Mouse (Mus musculus) lung, embryonic 15.5 days (tissue): ENCODE results near the gene Slc22a23. TPM values are rescaled to one million over a fixed set of nuclear protein-coding genes. Genes with fewer than 3 reads are reported as not detected.

Experiments
- ATAC-seq: fragments of 200-750 bp; cut with Nextera tagmentation; 2 replicates; pipeline ENCODE4 v1.8.0; 2017; ENCODE audit warnings: moderate number of reproducible peaks, borderline replicate concordance; ENCODE audit not compliant: low FRiP score, low TSS enrichment; ENCODE audit errors: extremely low read depth
- H3K27ac ChIP-seq: fragments of 300-500 bp; sonication (generic); 2 replicates; pipeline ENCODE4 v1.5.1; 2015; ENCODE audit warnings: moderate library complexity, mild to moderate bottlenecking, inconsistent platforms
- H3K27me3 ChIP-seq: fragments of 300-500 bp; sonication (generic); 2 replicates; pipeline ENCODE4 v1.6.1; 2015; ENCODE audit warnings: inconsistent platforms
- H3K36me3 ChIP-seq: fragments of 300-500 bp; sonication (generic); 2 replicates; pipeline ENCODE4 v1.6.1; 2015; ENCODE audit warnings: inconsistent platforms
- H3K4me1 ChIP-seq: fragments of 300-500 bp; sonication (generic); 2 replicates; pipeline ENCODE4 v1.6.1; 2015; ENCODE audit warnings: inconsistent platforms
- H3K4me2 ChIP-seq: fragments of 300-500 bp; sonication (generic); 2 replicates; pipeline ENCODE4 v1.6.1; 2015; ENCODE audit warnings: inconsistent platforms, mild to moderate bottlenecking, moderate library complexity
- H3K4me3 ChIP-seq: fragments of 300-500 bp; sonication (generic); 2 replicates; pipeline ENCODE4 v1.5.1; 2015; ENCODE audit warnings: mild to moderate bottlenecking, inconsistent platforms
- H3K9ac ChIP-seq: fragments of 300-500 bp; sonication (generic); 2 replicates; pipeline ENCODE4 v1.6.1; 2015; ENCODE audit warnings: inconsistent platforms
- H3K9me3 ChIP-seq: fragments of 300-500 bp; sonication (generic); 2 replicates; pipeline ENCODE4 v1.6.1; 2016; ENCODE audit warnings: inconsistent platforms
- WGBS: fragments of 180-500 bp; shearing (Covaris S2); methylation state at CpG from one replicate; pipeline ENCODE4 v1.1.7; 2015; 5-methylcytosine and 5-hydroxymethylcytosine counted together
- polyA plus RNA-seq: library from polyadenylated mRNA; unstranded; fragments of >200 nt; fragmentation: Nextera tagmentation; extraction: Ambion mirVana; gene quantifications from 2 replicates; pipeline ENCODE4 v1.2.1, GENCODE M21; 2015

The Slc22a23 gene
- polyA plus RNA-seq, 1 experiment from 2014 or later = 4.1 TPM

DNA sequence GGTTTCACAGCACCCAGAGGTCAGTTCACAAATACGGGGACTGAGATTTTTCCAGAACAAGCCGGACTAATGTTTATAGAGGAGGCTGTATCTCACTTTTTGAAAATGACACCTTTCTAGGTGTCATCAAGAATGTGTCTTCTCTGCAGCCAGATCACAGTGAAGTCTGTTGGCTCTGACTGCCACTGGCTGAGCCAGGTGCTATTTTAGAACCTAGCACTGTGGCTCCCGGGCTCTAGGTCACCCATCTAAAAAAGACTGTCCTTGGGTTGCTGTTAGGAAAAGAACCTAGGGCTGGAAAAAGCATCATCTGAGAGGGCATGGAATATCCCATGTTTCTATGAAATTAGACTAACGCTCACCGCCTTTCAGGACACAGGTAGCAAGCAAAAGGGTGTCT lies 10.7 kb upstream of the Slc22a23 start:
- Histone ChIP-seq H3K4me1 (no peaks in the 10 kb centered on the region), H3K36me3 (no peaks in the 10 kb centered on the region), H3K9ac (no peak overlapping the region), H3K27me3 (no peaks in the 10 kb centered on the region), H3K4me3 (no peak overlapping the region), H3K4me2 (no peak overlapping the region), H3K9me3 (no peaks in the 10 kb centered on the region), H3K27ac (no peak overlapping the region)
- 80% methylated on average over 5 of the region's 5 CpGs for WGBS
- no peak for ATAC-seq

DNA sequence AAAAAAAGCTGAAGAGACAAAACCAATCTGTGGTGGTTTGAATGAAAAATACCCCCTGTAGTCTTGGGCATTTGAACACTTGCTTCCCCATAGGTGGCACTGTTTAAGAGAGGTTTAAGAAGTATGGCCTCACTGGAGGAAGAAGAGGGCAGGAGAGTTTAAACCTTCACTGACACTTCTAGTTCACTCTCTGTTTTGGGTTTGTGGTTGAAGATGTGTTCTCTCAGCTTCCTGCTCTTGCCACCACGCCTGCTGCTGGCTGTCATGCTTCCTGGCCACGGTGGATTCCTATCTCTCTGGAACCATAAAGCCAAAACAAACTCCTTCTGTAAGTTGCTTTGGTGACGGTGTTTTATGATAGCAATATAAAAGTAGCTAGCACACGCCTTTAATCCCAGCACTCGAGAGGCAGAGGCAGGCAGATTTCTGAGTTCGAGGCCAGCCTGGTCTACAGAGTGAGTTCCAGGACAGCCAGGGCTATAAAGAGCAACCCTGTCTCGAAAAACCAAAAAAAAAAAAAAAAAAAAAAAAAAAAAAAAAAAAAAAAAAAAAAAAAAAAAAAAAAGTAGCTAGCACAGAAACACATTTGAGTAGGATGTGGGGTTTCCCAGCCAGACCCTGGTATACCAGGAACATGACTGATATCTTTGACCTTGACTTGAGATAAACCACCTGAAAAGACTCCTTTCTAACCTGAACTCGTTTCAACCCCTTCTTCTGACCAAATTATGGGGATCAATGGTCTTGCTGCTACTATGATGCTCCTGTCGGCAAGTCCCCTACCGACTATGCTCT lies 10.0 kb upstream of the Slc22a23 start:
- Histone ChIP-seq H3K4me3 (no peak overlapping the region), H3K36me3 (no peaks in the 10 kb centered on the region), H3K27ac (no peak overlapping the region), H3K27me3 (no peaks in the 10 kb centered on the region), H3K9ac (no peak overlapping the region), H3K9me3 (no peaks in the 10 kb centered on the region), H3K4me1 (no peaks in the 10 kb centered on the region), H3K4me2 (no peak overlapping the region)
- 78% methylated on average over 10 of the region's 10 CpGs for WGBS
- no peak for ATAC-seq

DNA sequence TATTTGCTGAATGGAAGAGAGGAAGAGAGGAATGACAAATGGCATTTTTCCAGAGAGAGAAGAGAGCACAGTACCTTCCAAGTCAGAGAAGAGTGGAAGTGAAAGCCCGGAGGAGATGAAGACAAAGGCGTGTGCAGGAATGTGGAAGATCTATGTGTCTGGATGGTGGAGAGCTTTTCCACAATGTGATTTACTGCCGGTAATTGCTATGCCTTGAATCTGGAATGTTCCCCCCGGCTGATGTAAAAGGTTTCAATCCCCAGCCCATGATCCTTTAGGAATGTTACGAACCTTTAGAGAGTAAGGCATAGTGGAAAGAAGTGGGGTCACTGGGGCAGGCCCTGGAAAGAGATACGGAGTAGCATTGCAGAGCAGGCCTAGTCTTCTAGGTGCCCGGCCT lies 8.3 kb upstream of the Slc22a23 start:
- no peak overlapping the region for H3K27ac ChIP-seq
- 78% methylated on average over 7 of the region's 7 CpGs for WGBS
- H3K9me3 ChIP-seq = no peaks in the 10 kb centered on the region
- H3K4me2 ChIP-seq = no peak overlapping the region
- no peak for ATAC-seq
- no peaks in the 10 kb centered on the region for H3K36me3 ChIP-seq
- no peak overlapping the region for H3K9ac ChIP-seq
- H3K4me3 ChIP-seq = no peak overlapping the region
- H3K27me3 ChIP-seq = no peaks in the 10 kb centered on the region
- H3K4me1 ChIP-seq = peaks cover 3% of the 10 kb centered on the region; the same call in 1 of the 2 replicates

DNA sequence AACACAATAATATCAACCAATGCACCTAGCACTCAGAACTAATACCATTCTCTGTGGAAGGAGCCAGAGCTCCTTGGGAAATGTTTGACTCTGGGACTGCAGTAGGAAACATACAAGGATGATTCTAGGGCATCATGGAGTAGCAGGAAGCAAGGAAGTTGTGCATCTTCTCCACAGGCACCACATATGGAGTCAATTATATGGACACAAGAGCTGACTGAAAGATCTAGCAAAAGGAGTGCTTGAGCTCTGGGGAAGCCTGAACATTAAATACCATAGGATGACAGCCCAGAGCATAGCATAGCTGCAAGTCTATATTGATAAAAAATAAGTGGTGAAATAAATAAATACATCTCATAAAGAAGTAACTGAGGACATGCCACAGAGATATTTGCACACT lies 6.5 kb upstream of the Slc22a23 start:
- Histone ChIP-seq H3K4me3 (no peak overlapping the region), H3K4me2 (no peak overlapping the region), H3K4me1 (peaks cover 11% of the 10 kb centered on the region), H3K9ac (no peak overlapping the region), H3K27me3 (no peaks in the 10 kb centered on the region; the same call in 1 of the 2 replicates), H3K9me3 (no peaks in the 10 kb centered on the region), H3K27ac (no peak overlapping the region), H3K36me3 (no peaks in the 10 kb centered on the region)
- no peak for ATAC-seq

DNA sequence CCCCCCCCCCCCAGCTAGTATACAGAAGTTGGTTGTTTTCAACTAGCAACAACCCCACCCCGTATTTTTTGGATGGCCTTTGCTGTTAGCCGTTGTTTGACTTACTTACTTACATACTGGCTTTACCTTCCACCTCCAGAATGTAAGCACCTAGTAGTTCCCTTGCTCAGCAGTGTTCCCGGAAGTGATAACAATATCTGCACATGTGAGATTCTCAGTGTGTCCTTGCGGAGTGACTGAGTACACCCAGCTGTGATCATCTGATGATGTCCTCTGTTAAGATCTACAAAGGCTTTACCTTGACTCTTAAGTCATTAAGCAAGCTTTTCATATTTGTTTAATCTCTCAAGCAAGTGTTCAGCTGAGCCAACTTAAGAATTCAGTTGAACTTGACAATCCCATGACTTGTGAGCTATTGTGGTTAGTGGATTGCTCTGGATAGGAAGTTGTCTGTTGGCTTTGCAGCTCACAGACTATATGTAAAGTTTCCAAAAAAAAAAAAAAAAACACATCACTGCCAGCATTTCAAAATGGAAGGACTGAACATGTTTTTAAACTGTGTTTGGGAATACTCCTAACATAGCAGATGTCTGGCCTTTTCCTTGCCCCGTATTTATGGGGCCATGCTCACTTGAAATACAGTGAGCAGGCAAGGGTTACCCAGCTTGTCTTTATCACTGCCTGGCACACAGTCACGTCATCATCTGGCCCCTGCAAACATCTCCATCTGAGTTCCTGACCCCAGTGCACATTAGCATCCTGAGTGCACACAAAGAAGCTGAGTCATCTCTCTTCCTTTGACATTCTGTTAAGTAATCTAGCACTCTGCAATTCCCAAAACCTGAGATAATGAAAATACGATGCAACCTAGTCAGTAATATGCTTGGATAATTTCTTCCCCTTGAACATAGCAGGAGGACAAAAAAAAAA lies 3.2 kb upstream of the Slc22a23 start:
- H3K9ac ChIP-seq = no peak overlapping the region
- no peak overlapping the region for H3K4me2 ChIP-seq
- no peak for ATAC-seq
- peaks cover 7% of the 10 kb centered on the region for H3K27me3 ChIP-seq
- H3K9me3 ChIP-seq = no peaks in the 10 kb centered on the region
- WGBS = 22% methylated on average over 7 of the region's 7 CpGs
- H3K36me3 ChIP-seq = no peaks in the 10 kb centered on the region
- no peak overlapping the region for H3K4me3 ChIP-seq
- no peak overlapping the region for H3K27ac ChIP-seq
- H3K4me1 ChIP-seq = peaks cover 30% of the 10 kb centered on the region

DNA sequence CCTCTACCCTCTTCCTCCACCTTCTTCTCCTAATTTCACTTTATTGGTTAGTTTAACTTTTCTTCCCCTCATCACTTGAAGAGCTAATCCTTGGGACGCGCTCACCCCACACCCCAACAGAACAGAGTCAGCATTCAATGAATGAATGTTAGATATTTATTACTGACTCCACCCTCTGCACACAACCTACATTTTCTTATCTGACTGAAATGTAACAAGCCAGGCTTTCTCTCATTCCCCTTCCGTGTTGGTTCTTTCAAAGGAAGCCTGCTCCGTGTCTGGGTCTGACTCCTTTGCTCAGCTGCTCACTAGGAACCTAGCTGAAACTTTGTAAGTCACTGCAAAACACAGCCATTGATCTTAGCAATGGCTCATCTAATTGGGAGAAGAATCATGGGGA lies 1.8 kb upstream of the Slc22a23 start:
- peaks cover 35% of the 10 kb centered on the region for H3K4me1 ChIP-seq
- no peak overlapping the region for H3K27ac ChIP-seq
- no peak for ATAC-seq
- H3K27me3 ChIP-seq = peaks cover 16% of the 10 kb centered on the region
- H3K9ac ChIP-seq = no peak overlapping the region
- no peak overlapping the region for H3K4me3 ChIP-seq
- H3K4me2 ChIP-seq = no peak overlapping the region
- no peaks in the 10 kb centered on the region for H3K36me3 ChIP-seq
- WGBS = 55% methylated on average over 4 of the region's 4 CpGs
- no peaks in the 10 kb centered on the region for H3K9me3 ChIP-seq

DNA sequence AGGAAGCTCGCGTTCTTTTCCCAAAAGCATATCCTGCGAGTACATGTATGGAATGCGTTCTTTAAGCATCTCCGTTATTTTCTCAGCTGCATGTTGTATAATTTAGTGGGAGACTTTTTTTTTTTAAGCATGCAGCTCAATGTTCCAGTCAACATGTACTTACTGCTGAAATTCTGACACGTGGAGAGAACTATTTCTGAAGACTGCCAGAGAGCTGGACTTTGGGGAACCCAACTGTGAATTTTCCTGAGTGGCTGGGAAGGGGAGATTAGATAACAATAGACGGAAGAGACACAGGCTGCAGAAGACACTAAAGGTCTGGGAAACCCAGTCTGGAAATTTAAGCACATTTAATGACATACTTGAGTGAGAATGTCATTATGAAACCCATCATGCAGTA lies 1.3 kb upstream of the Slc22a23 start:
- Histone ChIP-seq H3K27ac (no peak overlapping the region), H3K4me3 (no peak overlapping the region)
- WGBS = 38% methylated on average over 7 of the region's 7 CpGs

DNA sequence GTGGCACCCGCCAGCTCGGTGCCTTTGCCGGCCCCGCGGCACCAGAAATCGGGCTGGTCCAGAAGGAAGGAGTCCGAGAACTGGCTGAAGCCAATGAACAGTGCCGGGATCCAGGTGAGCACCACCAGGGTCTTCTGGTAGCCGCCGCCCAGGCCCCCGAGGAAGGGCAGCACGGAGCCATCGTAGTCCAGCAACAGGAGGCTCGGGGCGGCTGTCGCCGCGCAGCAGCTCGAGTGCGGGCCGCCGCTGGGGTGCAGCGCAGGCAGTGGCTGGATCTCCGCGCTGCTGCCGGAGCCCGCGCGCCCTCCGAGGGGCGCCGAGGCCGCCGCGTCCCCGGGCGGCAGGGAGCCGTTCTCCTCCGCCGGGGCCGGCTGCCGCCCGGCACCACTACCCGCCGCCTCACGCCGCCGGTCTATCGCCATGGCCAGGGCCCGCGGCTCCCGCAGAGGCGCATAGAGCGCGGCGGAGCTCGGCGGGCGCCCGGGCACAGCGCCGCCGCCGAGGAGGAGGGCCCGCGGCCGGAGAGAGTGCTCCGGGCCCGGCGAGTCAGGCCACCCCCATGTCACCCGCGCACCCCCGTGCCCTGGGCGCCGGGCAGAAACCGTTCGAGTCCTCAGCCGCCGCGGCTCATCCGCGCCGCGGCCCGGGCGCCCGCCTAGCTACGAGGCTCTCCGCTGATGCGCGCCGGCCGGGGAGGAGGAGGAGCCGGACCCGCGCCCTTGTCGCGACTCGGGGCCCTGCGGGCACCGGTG lies 430 bp downstream of the Slc22a23 start:
- no peaks in the 10 kb centered on the region for H3K36me3 ChIP-seq
- peak overlapping the region; percentile 56 for H3K9ac ChIP-seq
- peak overlapping the region; percentile 84 for H3K4me2 ChIP-seq
- peaks cover 39% of the 10 kb centered on the region for H3K4me1 ChIP-seq
- peak overlapping the region; percentile 76 for H3K27ac ChIP-seq
- WGBS = under 1% methylated on average over 46 of the region's 101 CpGs
- H3K4me3 ChIP-seq = peak overlapping the region; percentile 72
- ATAC-seq = peak; percentile 69
- H3K27me3 ChIP-seq = peaks cover 16% of the 10 kb centered on the region
- no peaks in the 10 kb centered on the region for H3K9me3 ChIP-seq

More for the DNA sequence above, 1.3 kb upstream of the Slc22a23 start:
- H3K4me1 ChIP-seq = peaks cover 39% of the 10 kb centered on the region
- peak overlapping the region; percentile 84; the same call in 1 of the 2 replicates for H3K4me2 ChIP-seq
- no peaks in the 10 kb centered on the region for H3K9me3 ChIP-seq
- H3K36me3 ChIP-seq = no peaks in the 10 kb centered on the region
- no peak overlapping the region for H3K9ac ChIP-seq
- ATAC-seq = no peak
- peaks cover 16% of the 10 kb centered on the region for H3K27me3 ChIP-seq

DNA sequence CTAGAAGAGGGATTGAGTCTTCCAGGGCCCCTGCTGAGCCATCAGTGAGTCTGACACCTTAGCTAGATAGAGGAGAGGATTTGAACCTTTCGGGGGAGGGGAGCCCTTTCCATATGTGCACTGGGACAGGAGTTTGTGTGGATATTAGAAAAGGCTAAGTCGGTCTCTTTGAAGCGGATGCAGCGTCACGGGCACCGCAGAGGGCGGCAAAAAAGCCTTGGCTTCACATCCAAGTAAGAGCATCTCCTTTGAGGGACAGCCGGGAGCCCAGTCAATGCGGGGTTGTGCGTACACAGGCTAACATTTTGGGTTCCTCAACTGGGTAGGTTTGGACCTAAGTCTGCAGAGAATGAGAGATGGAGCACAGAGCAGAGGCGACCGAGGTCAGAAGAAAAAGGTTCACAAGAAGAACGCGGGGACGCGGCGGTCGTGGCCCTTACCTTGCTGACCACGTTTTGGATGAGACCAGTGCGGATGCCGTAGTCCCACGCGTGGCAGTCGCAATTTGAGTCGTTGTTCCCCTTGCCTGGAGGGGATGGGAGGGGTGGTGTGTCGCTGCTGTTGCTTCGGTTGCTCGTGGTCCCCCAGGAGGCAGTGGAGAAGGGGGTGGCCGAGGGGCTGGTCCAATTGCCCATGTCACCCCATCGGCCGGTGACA lies 1.1 kb downstream of the Slc22a23 start:
- peak overlapping the region; percentile 56 for H3K9ac ChIP-seq
- 0 out of 2 replicates have a peak, but pooled peaks have one; percentile 27 for ATAC-seq
- peaks cover 16% of the 10 kb centered on the region for H3K27me3 ChIP-seq
- peaks cover 39% of the 10 kb centered on the region for H3K4me1 ChIP-seq
- peak overlapping the region; percentile 84 for H3K4me2 ChIP-seq
- under 1% methylated on average over 30 of the region's 31 CpGs for WGBS
- no peaks in the 10 kb centered on the region for H3K9me3 ChIP-seq
- peak overlapping the region; percentile 76; the same call in 1 of the 2 replicates for H3K27ac ChIP-seq
- H3K36me3 ChIP-seq = no peaks in the 10 kb centered on the region
- peak overlapping the region; percentile 72 for H3K4me3 ChIP-seq

DNA sequence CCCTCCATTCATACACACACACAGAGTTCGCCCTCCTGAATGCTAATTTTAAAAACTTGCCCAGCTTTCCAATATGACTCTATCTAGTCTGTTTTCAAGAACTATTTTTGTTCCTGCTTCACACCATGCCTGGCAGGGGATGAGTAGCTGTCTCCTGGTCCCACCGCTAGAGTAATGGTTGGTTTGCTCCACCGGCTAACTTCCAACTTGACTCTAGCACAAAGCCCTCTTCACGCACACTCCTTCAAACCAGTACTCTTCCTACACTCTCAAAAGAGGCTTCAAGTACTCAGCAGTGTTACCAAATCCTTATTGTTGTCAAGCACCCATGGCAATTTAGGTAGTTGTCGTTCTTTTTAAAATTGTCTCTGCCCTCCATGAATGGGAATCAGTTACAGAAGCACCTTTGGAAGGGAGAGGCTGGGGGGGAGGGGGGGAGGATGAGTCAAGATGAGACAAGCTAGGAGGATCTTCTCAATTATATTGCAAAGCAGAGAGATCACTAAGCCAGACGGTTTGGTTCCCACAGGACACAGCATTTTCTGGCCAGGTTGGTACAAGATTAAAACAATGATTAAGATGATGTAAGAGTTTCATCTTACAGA lies 2.6 kb downstream of the Slc22a23 start:
- Histone ChIP-seq H3K4me1 (peaks cover 36% of the 10 kb centered on the region), H3K9ac (0 out of 2 replicates have a peak overlapping the region, but pooled peaks have one; percentile 4), H3K9me3 (no peaks in the 10 kb centered on the region), H3K27ac (no peak overlapping the region), H3K4me2 (peak overlapping the region; percentile 84), H3K36me3 (no peaks in the 10 kb centered on the region), H3K27me3 (peaks cover 16% of the 10 kb centered on the region), H3K4me3 (peak overlapping the region; percentile 72)
- WGBS = 52% methylated on average over 6 of the region's 6 CpGs
- ATAC-seq = no peak

DNA sequence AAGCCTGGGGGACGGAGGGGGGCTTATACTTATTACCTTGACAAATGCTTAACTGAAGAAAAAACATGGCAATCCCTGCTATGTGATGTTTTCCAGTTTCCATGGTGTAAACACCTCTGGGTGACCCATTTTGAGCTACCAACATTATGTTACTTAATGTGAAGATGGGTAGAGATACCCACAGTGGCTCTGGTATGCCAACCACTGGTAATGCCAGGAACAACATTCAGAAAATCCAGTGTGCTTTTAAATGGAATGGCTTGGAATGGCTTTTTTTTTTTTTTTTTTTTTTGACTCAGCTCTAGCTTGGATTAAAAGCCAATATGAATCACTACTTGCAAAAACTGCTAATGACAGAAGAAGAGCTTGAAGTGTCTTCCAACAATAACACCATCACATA lies 8.1 kb downstream of the Slc22a23 start:
- H3K9me3 ChIP-seq = no peaks in the 10 kb centered on the region
- no peak overlapping the region for H3K4me2 ChIP-seq
- H3K27me3 ChIP-seq = 0 out of 2 replicates have a peak, but pooled peaks cover 2% of the 10 kb centered on the region
- H3K4me1 ChIP-seq = 0 out of 2 replicates have a peak, but pooled peaks cover 5% of the 10 kb centered on the region
- H3K36me3 ChIP-seq = no peaks in the 10 kb centered on the region
- H3K9ac ChIP-seq = no peak overlapping the region
- H3K4me3 ChIP-seq = no peak overlapping the region
- no peak for ATAC-seq
- 90% methylated on average over 1 of the region's 1 CpGs for WGBS
- H3K27ac ChIP-seq = no peak overlapping the region
